Mouse (Mus musculus) olfactory bulb, adult 2 months (tissue): ENCODE data around the gene Pced1b.

Source experiments
- CTCF ChIP-seq: fragments of 200-500 bp; IDR thresholded peaks from 2 replicates; pipeline ENCODE4 v1.5.1; 2012; ENCODE audit warnings: low read depth, mild to moderate bottlenecking, low read length, moderate library complexity; ENCODE audit not compliant: insufficient read depth
- POLR2A ChIP-seq: fragments of 200-500 bp; IDR thresholded peaks from 2 replicates; pipeline ENCODE4 v1.6.1; 2012; ENCODE audit warnings: mild to moderate bottlenecking, low read depth, low read length, moderate library complexity; ENCODE audit not compliant: insufficient read depth

DNA sequence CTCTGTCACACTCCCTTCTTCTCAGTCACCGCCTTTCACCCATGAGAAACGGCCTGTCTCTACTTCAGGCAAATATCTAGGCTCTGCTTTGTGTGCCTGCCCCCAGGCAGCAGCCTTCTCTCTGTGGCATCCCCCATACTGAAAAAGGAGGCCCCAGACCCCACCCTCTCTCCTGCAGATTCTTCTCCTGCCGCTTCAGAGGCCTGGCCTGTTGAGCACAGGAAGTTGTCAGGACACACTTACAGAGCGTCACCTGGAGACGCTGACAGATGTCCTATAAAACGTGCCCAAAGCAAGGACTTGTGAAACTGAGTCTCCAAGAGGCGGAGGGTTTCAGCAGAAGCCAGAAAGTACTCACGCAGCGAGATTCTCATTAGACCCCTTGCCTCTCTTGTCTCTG, 33.9 kb downstream of the Pced1b start:
- TF ChIP-seq CTCF (no peak), POLR2A (no peak)
